Mouse (Mus musculus): ENCODE measurements around the gene Sla2.

- no peak for TF ChIP-seq CTCF (IDR thresholded peaks at IDR 0.05)
- no peak for TF ChIP-seq EP300 (IDR thresholded peaks at IDR 0.05)
These were observed 30.7 kb downstream of the Sla2 start for GRCm38 (mm10) chr2:156856311-156856710.

Measured in lung, postnatal 0 days (tissue).